Mouse (Mus musculus): ENCODE measurements around the gene Adamtsl5. TPM values are rescaled to one million over a fixed set of nuclear protein-coding genes. Genes with fewer than 3 reads are reported as not detected.

Gene Adamtsl5
- polyA plus RNA-seq, 1 experiment from 2014 or later: 12.2 TPM

GRCm38 (mm10) chr10:80317011-80317410 is 31.2 kb downstream of the Adamtsl5 start:
- Histone ChIP-seq H3K4me3 (ENCODE audit: low read depth, low read length) (no peak overlapping the region), H3K27me3 (ENCODE audit: control insufficient read depth, insufficient read depth, low read length) (0 out of 2 replicates have a peak, but pooled peaks cover 9% of the 10 kb centered on the region), H3K9me3 (ENCODE audit: control insufficient read depth, low read length) (no peaks in the 10 kb centered on the region), H3K4me2 (replicated peaks; ENCODE audit: low read depth) (no peak overlapping the region), H3K4me1 (replicated peaks; ENCODE audit: control insufficient read depth, insufficient read depth) (peaks cover 3% of the 10 kb centered on the region; the same call in 1 of the 2 replicates), H3K36me3 (ENCODE audit: control insufficient read depth, insufficient read depth, low read length) (peaks cover 8% of the 10 kb centered on the region; the same call in 1 of the 2 replicates), H3K9ac (ENCODE audit: low read length) (no peak overlapping the region), H3K27ac (replicated peaks) (no peak overlapping the region)
- 55% methylated on average over 10 of the region's 10 CpGs for WGBS
- ATAC-seq (ENCODE audit: low FRiP score, low TSS enrichment): no peak
- no peak for DNase-seq (ENCODE audit: low spot score)
- TF ChIP-seq CTCF (IDR thresholded peaks at IDR 0.05; ENCODE audit: low read depth) (no peak), EP300 (optimal IDR thresholded peaks at IDR 0.05) (no peak)

- Histone ChIP-seq H3K27me3 (ENCODE audit: control insufficient read depth, insufficient read depth, low read length) (0 out of 2 replicates have a peak, but pooled peaks cover 9% of the 10 kb centered on the region), H3K4me3 (ENCODE audit: low read depth, low read length) (no peak overlapping the region), H3K9ac (ENCODE audit: low read length) (no peak overlapping the region), H3K27ac (replicated peaks) (no peak overlapping the region), H3K36me3 (ENCODE audit: control insufficient read depth, insufficient read depth, low read length) (peaks cover 8% of the 10 kb centered on the region; the same call in 1 of the 2 replicates), H3K4me1 (replicated peaks; ENCODE audit: control insufficient read depth, insufficient read depth) (peaks cover 3% of the 10 kb centered on the region; the same call in 1 of the 2 replicates), H3K4me2 (replicated peaks; ENCODE audit: low read depth) (no peak overlapping the region), H3K9me3 (ENCODE audit: control insufficient read depth, low read length) (no peaks in the 10 kb centered on the region)
- 27% methylated on average over 11 of the region's 11 CpGs for WGBS
- no peak for TF ChIP-seq EP300 (optimal IDR thresholded peaks at IDR 0.05)
- TF ChIP-seq CTCF (IDR thresholded peaks at IDR 0.05; ENCODE audit: low read depth): no peak
- DNase-seq (ENCODE audit: low spot score) (peak; percentile 67), ATAC-seq (ENCODE audit: low FRiP score, low TSS enrichment) (peak; percentile 21; the same call in 1 of the 2 replicates)
Observed at GRCm38 (mm10) chr10:80316359-80316781, 31.8 kb downstream of the Adamtsl5 start.

- ATAC-seq (ENCODE audit: low FRiP score, low TSS enrichment): no peak
- no peak overlapping the region for H3K9ac ChIP-seq (ENCODE audit: low read length)
- no peak overlapping the region for H3K27ac ChIP-seq (replicated peaks)
- no peaks in the 10 kb centered on the region for H3K9me3 ChIP-seq (ENCODE audit: control insufficient read depth, low read length)
- WGBS: 50% methylated on average over 27 of the region's 27 CpGs
- TF ChIP-seq CTCF (IDR thresholded peaks at IDR 0.05; ENCODE audit: low read depth): no peak
- no peak for TF ChIP-seq EP300 (optimal IDR thresholded peaks at IDR 0.05)
- H3K4me3 ChIP-seq (ENCODE audit: low read depth, low read length): no peak overlapping the region
- peaks cover 3% of the 10 kb centered on the region; the same call in 1 of the 2 replicates for H3K4me1 ChIP-seq (replicated peaks; ENCODE audit: control insufficient read depth, insufficient read depth)
- 0 out of 2 replicates have a peak, but pooled peaks cover 9% of the 10 kb centered on the region for H3K27me3 ChIP-seq (ENCODE audit: control insufficient read depth, insufficient read depth, low read length)
- H3K4me2 ChIP-seq (replicated peaks; ENCODE audit: low read depth): no peak overlapping the region
- peaks cover 8% of the 10 kb centered on the region; the same call in 1 of the 2 replicates for H3K36me3 ChIP-seq (ENCODE audit: control insufficient read depth, insufficient read depth, low read length)
- no peak for DNase-seq (ENCODE audit: low spot score)
Observed at GRCm38 (mm10) chr10:80315315-80315714, 32.9 kb downstream of the Adamtsl5 start.

- Histone ChIP-seq H3K4me2 (replicated peaks; ENCODE audit: low read depth) (no peak overlapping the region), H3K4me3 (ENCODE audit: low read depth, low read length) (no peak overlapping the region), H3K9ac (ENCODE audit: low read length) (no peak overlapping the region), H3K27ac (replicated peaks) (no peak overlapping the region), H3K9me3 (ENCODE audit: control insufficient read depth, low read length) (no peaks in the 10 kb centered on the region), H3K4me1 (replicated peaks; ENCODE audit: control insufficient read depth, insufficient read depth) (peaks cover under 1% of the 10 kb centered on the region; the same call in 1 of the 2 replicates), H3K36me3 (ENCODE audit: control insufficient read depth, insufficient read depth, low read length) (peaks cover 8% of the 10 kb centered on the region; the same call in 1 of the 2 replicates), H3K27me3 (ENCODE audit: control insufficient read depth, insufficient read depth, low read length) (0 out of 2 replicates have a peak, but pooled peaks cover 9% of the 10 kb centered on the region)
- ATAC-seq (ENCODE audit: low FRiP score, low TSS enrichment) (no peak; the same call in 1 of the 2 replicates), DNase-seq (ENCODE audit: low spot score) (no peak)
- TF ChIP-seq CTCF (IDR thresholded peaks at IDR 0.05; ENCODE audit: low read depth): no peak
- no peak for TF ChIP-seq EP300 (optimal IDR thresholded peaks at IDR 0.05)
- WGBS: 54% methylated on average over 16 of the region's 16 CpGs
Observed at GRCm38 (mm10) chr10:80314494-80315001, 33.7 kb downstream of the Adamtsl5 start.

GRCm38 (mm10) chr10:80313627-80314201 is 34.5 kb downstream of the Adamtsl5 start:
- H3K9me3 ChIP-seq (ENCODE audit: control insufficient read depth, low read length): no peaks in the 10 kb centered on the region
- 0 out of 2 replicates have a peak overlapping the region, but pooled peaks have one; percentile 31 for H3K9ac ChIP-seq (ENCODE audit: low read length)
- 0 out of 2 replicates have a peak, but pooled peaks have one; percentile 8 for ATAC-seq (ENCODE audit: low FRiP score, low TSS enrichment)
- WGBS: 27% methylated on average over 20 of the region's 20 CpGs
- 0 out of 2 replicates have a peak, but pooled peaks cover 9% of the 10 kb centered on the region for H3K27me3 ChIP-seq (ENCODE audit: control insufficient read depth, insufficient read depth, low read length)
- H3K4me3 ChIP-seq (ENCODE audit: low read depth, low read length): no peak overlapping the region
- H3K4me2 ChIP-seq (replicated peaks; ENCODE audit: low read depth): no peak overlapping the region
- peaks cover 3% of the 10 kb centered on the region; the same call in 1 of the 2 replicates for H3K36me3 ChIP-seq (ENCODE audit: control insufficient read depth, insufficient read depth, low read length)
- H3K4me1 ChIP-seq (replicated peaks; ENCODE audit: control insufficient read depth, insufficient read depth): no peaks in the 10 kb centered on the region; the same call in 1 of the 2 replicates
- DNase-seq (ENCODE audit: low spot score): no peak
- H3K27ac ChIP-seq (replicated peaks): no peak overlapping the region
- TF ChIP-seq EP300 (optimal IDR thresholded peaks at IDR 0.05): no peak
- no peak for TF ChIP-seq CTCF (IDR thresholded peaks at IDR 0.05; ENCODE audit: low read depth)
